Mouse (Mus musculus) liver, embryonic 14.5 days (tissue): ENCODE results near the gene Hoxa3.

Source experiments
- CTCF ChIP-seq: IDR thresholded peaks from 2 replicates; pipeline ENCODE4 v1.5.1; 2016; ENCODE audit warnings: antibody characterized with exemption, low read depth, control low read depth
- EP300 ChIP-seq: IDR thresholded peaks from 2 replicates; pipeline ENCODE4 v1.6.1; 2016; ENCODE audit warnings: antibody characterized with exemption, low read depth

GRCm38 (mm10) chr6:52235866-52236265 is 22.7 kb upstream of the Hoxa3 start:
- TF ChIP-seq EP300, result no peak
- TF ChIP-seq CTCF, result no peak
